Mouse (Mus musculus) liver, embryonic 14.5 days (tissue): ENCODE data around the gene Zfp689.

Experiments
- CTCF ChIP-seq: IDR thresholded peaks from 2 replicates; pipeline ENCODE4 v1.5.1; 2016; ENCODE audit warnings: antibody characterized with exemption, low read depth, control low read depth
- EP300 ChIP-seq: IDR thresholded peaks from 2 replicates; pipeline ENCODE4 v1.6.1; 2016; ENCODE audit warnings: antibody characterized with exemption, low read depth

GRCm38 (mm10) chr7:127435206-127435605 lies 13.8 kb downstream of the Zfp689 start:
- no peak for TF ChIP-seq CTCF
- no peak for TF ChIP-seq EP300
